Mouse (Mus musculus): ENCODE measurements around the gene Hjurp. TPM values are rescaled to one million over a fixed set of nuclear protein-coding genes. Genes with fewer than 3 reads are reported as not detected.

Gene Hjurp
- total RNA-seq, 2 experiments from 2014 or later: 14.5 to 14.6 TPM

GRCm38 (mm10) chr1:88249596-88249995 is 27.8 kb downstream of the Hjurp start:
- DNase-seq (ENCODE audit: low spot score): no peak
- intact Hi-C loops (cut with DNase I): no loop called here

- intact Hi-C loops (cut with DNase I): no loop called here
- no peak for DNase-seq (ENCODE audit: low spot score)
Observed at GRCm38 (mm10) chr1:88248658-88249057, 28.8 kb downstream of the Hjurp start.

- DNase-seq (ENCODE audit: low spot score): no peak
- intact Hi-C loops (cut with DNase I): no loop called here
Observed at GRCm38 (mm10) chr1:88247660-88248059, 29.8 kb downstream of the Hjurp start.

GRCm38 (mm10) chr1:88246386-88246785 is 31.0 kb downstream of the Hjurp start:
- no peak for DNase-seq (ENCODE audit: low spot score)
- intact Hi-C loops (cut with DNase I): no loop called here

GRCm38 (mm10) chr1:88245881-88246280 is 31.6 kb downstream of the Hjurp start:
- DNase-seq (ENCODE audit: low spot score): no peak
- intact Hi-C loops (cut with DNase I): no loop called here

- no peak for DNase-seq (ENCODE audit: low spot score)
- intact Hi-C loops (cut with DNase I): no loop called here
Observed at GRCm38 (mm10) chr1:88243861-88244260, 33.6 kb downstream of the Hjurp start.

- DNase-seq (ENCODE audit: low spot score): no peak
- intact Hi-C loops (cut with DNase I): no loop called here
Observed at GRCm38 (mm10) chr1:88240579-88240978, 36.9 kb downstream of the Hjurp start.

- intact Hi-C loops (cut with DNase I): no loop called here
Observed at GRCm38 (mm10) chr1:88240072-88240471, 37.4 kb downstream of the Hjurp start.

GRCm38 (mm10) chr1:88238771-88239170 is 38.7 kb downstream of the Hjurp start:
- intact Hi-C loops (cut with DNase I): no loop called here

More at GRCm38 (mm10) chr1:88240072-88240471, 37.4 kb downstream of the Hjurp start:
- no peak for DNase-seq (ENCODE audit: low spot score)

GRCm38 (mm10) chr1:88237311-88237710 is 40.1 kb downstream of the Hjurp start:
- intact Hi-C loops (cut with DNase I): no loop called here
- no peak for DNase-seq (ENCODE audit: low spot score)

More at GRCm38 (mm10) chr1:88238771-88239170, 38.7 kb downstream of the Hjurp start:
- no peak for DNase-seq (ENCODE audit: low spot score)

GRCm38 (mm10) chr1:88235894-88236415 is 41.5 kb downstream of the Hjurp start:
- intact Hi-C loops (cut with DNase I): no loop called here
- no peak for DNase-seq (ENCODE audit: low spot score)

GRCm38 (mm10) chr1:88235046-88235893 is 42.2 kb downstream of the Hjurp start:
- no peak for DNase-seq (ENCODE audit: low spot score)
- intact Hi-C loops (cut with DNase I): no loop called here

- no peak for DNase-seq (ENCODE audit: low spot score)
Observed at GRCm38 (mm10) chr1:88234646-88235045, 42.8 kb downstream of the Hjurp start.

GRCm38 (mm10) chr1:88234248-88234610 is 43.2 kb downstream of the Hjurp start:
- DNase-seq (ENCODE audit: low spot score): no peak
- intact Hi-C loops (cut with DNase I): no loop called here

More at GRCm38 (mm10) chr1:88234646-88235045, 42.8 kb downstream of the Hjurp start:
- intact Hi-C loops (cut with DNase I): no loop called here

GRCm38 (mm10) chr1:88233421-88234247 is 43.8 kb downstream of the Hjurp start:
- no peak for DNase-seq (ENCODE audit: low spot score)
- intact Hi-C loops (cut with DNase I): no loop called here

- intact Hi-C loops (cut with DNase I): no loop called here
- no peak for DNase-seq (ENCODE audit: low spot score)
Observed at GRCm38 (mm10) chr1:88232664-88233380, 44.6 kb downstream of the Hjurp start.

- DNase-seq (ENCODE audit: low spot score): no peak
- intact Hi-C loops (cut with DNase I): no loop called here
Observed at GRCm38 (mm10) chr1:88231803-88232499, 45.5 kb downstream of the Hjurp start.

- peak; percentile 3 for DNase-seq (ENCODE audit: low spot score)
Observed at GRCm38 (mm10) chr1:88230981-88231802, 46.2 kb downstream of the Hjurp start.

GRCm38 (mm10) chr1:88230421-88230820 is 47.0 kb downstream of the Hjurp start:
- DNase-seq (ENCODE audit: low spot score): peak; percentile 6
- intact Hi-C loops (cut with DNase I): no loop called here

More at GRCm38 (mm10) chr1:88230981-88231802, 46.2 kb downstream of the Hjurp start:
- intact Hi-C loops (cut with DNase I): no loop called here
